Mouse (Mus musculus): Measurements from ENCODE around the gene Spx. TPM values are rescaled to one million over a fixed set of nuclear protein-coding genes. Genes with fewer than 3 reads are reported as not detected.

Spx gene
- 0.19 TPM for polyA plus RNA-seq (2012; fragmentation: generic; extraction: Trizol)

DNA sequence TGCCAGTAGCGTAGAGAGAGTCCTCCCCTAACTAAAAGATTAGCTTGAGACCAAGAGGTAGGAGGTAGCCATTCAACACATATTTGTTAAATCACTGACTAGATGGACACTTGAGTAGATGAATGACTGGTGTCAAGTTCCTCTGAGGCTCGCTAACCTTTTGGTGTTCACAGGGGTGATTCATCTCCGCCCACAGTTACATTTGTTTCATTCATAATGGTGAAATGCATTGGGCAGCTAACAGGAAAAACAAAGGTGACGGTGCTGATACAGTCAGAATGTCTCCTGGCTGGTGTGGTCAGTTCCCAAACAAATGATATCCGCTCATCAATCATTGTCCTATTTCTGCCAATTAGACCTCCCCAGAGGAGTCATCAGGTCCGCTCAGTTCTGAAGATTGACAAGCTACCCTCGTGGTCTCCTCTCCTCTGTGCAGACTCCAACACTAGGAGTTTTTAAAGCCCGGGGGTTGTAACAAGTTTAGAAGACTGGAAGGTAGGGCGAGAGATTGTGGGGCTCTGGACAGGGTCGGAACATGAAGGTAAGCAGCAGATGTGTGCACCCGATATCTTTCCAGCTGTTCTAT, at the start of gene Spx:
TSS of gene Spx (plus strand) at position 536 of the 586 bp plus-strand sequence.
- Histone ChIP-seq H3K4me2 (ENCODE audit: low read depth) (no peak within 1 kb of the TSS), H3K4me3 (no peak within 1 kb of the TSS), H3K36me3 (ENCODE audit: control insufficient read depth, insufficient read depth) (no peaks in the 10 kb centered on the region), H3K79me2 (ENCODE audit: control insufficient read depth, insufficient read depth) (no peaks in the 10 kb centered on the region), H3K27me3 (ENCODE audit: control insufficient read depth, insufficient read depth, insufficient read length) (no peaks in the 10 kb centered on the region), H3ac (ENCODE audit: control insufficient read depth, insufficient read length) (no peak within 1 kb of the TSS)
- TF ChIP-seq POLR2A (IDR thresholded peaks at IDR 0.05; ENCODE audit: insufficient read length, low read depth) = no peak
- TF ChIP-seq TCF3 (IDR thresholded peaks at IDR 0.05; ENCODE audit: insufficient read length, low read depth) = no peak
- TF ChIP-seq E2F4 (IDR thresholded peaks at IDR 0.05; ENCODE audit: insufficient read depth) = no peak
- no peak for TF ChIP-seq REST (IDR thresholded peaks at IDR 0.05; ENCODE audit: insufficient read depth, insufficient read length)
- TF ChIP-seq MAX (IDR thresholded peaks at IDR 0.05; ENCODE audit: low read depth) = no peak
- TF ChIP-seq POLR2AphosphoS2 (IDR thresholded peaks at IDR 0.05; ENCODE audit: insufficient read length, low read depth) = no peak
- no peak for TF ChIP-seq CEBPB (IDR thresholded peaks at IDR 0.05; ENCODE audit: insufficient read depth, poor library complexity, severe bottlenecking)
- no peak for TF ChIP-seq MYOD1 (IDR thresholded peaks at IDR 0.05; ENCODE audit: control insufficient read depth in 1 of 3, insufficient read length in 2 of 3, low read depth in 2 of 3)
- TF ChIP-seq SRF (IDR thresholded peaks at IDR 0.05; ENCODE audit: control insufficient read depth, insufficient read length, low read depth) = no peak
- no peak for TF ChIP-seq MYOG (IDR thresholded peaks at IDR 0.05; ENCODE audit: control insufficient read depth in 1 of 3, insufficient read depth in 1 of 3, insufficient read length in 2 of 3, low read depth in 2 of 3)
- TF ChIP-seq TCF12 (IDR thresholded peaks at IDR 0.05; ENCODE audit: insufficient read depth, poor library complexity, severe bottlenecking) = no peak
- no peak for TF ChIP-seq USF1 (IDR thresholded peaks at IDR 0.05; ENCODE audit: low read depth)

DNA sequence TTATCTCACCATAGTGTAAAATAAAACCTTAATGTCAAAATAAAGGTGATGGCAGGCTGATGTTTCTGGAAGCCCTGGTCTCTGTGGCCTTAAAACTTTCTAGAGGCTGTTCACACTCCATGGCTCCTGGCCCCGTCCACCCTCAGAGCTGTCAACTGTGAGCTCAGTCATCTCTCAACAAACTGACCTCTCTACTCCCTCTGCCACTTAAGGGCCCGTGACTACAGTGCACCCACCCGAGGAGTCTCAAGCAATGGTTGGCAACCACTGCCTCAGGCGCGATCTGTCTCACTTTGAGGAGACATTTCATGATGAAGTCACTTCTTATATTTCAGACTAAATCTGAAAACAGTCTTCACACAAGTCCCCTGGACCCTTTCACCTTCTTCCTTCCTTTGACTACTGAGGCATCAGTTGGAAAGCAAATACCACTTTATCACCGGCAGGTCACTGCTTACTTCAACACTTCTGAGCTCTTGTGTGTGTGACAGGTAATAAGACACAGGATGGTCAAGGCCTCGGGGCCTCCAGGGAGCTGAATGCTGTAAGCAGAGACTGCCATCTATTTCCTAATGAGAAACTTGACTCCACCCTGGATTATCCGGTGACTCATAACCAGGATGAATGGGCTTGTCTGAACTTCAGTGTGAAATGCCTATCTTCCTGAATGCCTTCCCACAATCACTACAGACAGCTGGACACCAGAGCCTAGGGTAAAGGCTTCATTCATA, 47.3 kb upstream of the Spx start:
- TF ChIP-seq REST (IDR thresholded peaks at IDR 0.05; ENCODE audit: insufficient read depth, insufficient read length) (no peak), MYOG (IDR thresholded peaks at IDR 0.05; ENCODE audit: control insufficient read depth in 1 of 3, insufficient read depth in 1 of 3, insufficient read length in 2 of 3, low read depth in 2 of 3) (no peak), USF1 (IDR thresholded peaks at IDR 0.05; ENCODE audit: low read depth) (no peak), TCF12 (IDR thresholded peaks at IDR 0.05; ENCODE audit: insufficient read depth, poor library complexity, severe bottlenecking) (no peak), CEBPB (IDR thresholded peaks at IDR 0.05; ENCODE audit: insufficient read depth, poor library complexity, severe bottlenecking) (no peak), TCF3 (IDR thresholded peaks at IDR 0.05; ENCODE audit: insufficient read length, low read depth) (no peak), MYOD1 (IDR thresholded peaks at IDR 0.05; ENCODE audit: control insufficient read depth in 1 of 3, insufficient read length in 2 of 3, low read depth in 2 of 3) (peak in 2 of 3 experiments; percentile 36 to 49)
- Histone ChIP-seq H3K27me3 (ENCODE audit: control insufficient read depth, insufficient read depth, insufficient read length) (no peaks in the 10 kb centered on the region), H3K4me3 (no peak overlapping the region), H3K79me2 (ENCODE audit: control insufficient read depth, insufficient read depth) (no peaks in the 10 kb centered on the region), H3K4me2 (ENCODE audit: low read depth) (peak overlapping the region; percentile 36), H3K36me3 (ENCODE audit: control insufficient read depth, insufficient read depth) (peaks cover 18% of the 10 kb centered on the region), H3ac (ENCODE audit: control insufficient read depth, insufficient read length) (no peak overlapping the region)

DNA sequence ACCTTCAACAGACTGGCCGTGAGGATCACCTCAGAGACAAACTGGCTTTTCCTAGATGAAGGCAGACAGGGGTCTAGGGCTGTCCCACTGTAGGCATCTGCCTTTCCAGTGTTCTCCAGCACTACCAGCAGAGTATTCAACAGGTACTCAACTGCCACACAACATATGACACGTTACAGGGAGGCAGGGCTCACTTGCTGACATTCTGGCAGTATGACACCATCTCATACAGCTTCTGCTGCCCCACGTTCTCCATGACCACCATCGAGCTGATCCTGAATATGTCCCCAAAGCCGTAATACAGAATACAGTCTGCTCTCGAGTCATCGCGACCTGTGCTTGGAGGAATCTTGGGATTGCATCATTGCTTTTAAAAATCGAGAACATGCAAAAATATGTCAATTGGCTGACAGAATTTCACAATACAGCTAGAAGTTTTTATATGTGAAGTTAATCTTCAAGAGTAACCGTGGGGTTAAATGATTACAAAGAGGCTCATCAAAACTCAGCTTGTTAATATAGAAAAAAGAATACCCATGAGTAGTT, 46.7 kb upstream of the Spx start:
- no peak for TF ChIP-seq REST (IDR thresholded peaks at IDR 0.05; ENCODE audit: insufficient read depth, insufficient read length)
- TF ChIP-seq POLR2A (IDR thresholded peaks at IDR 0.05; ENCODE audit: insufficient read length, low read depth) = no peak
- no peak for TF ChIP-seq E2F4 (IDR thresholded peaks at IDR 0.05; ENCODE audit: insufficient read depth)
- no peak for TF ChIP-seq TCF12 (IDR thresholded peaks at IDR 0.05; ENCODE audit: insufficient read depth, poor library complexity, severe bottlenecking)
- TF ChIP-seq MYOD1 (IDR thresholded peaks at IDR 0.05; ENCODE audit: control insufficient read depth in 1 of 3, insufficient read length in 2 of 3, low read depth in 2 of 3) = no peak
- TF ChIP-seq SRF (IDR thresholded peaks at IDR 0.05; ENCODE audit: control insufficient read depth, insufficient read length, low read depth) = no peak
- TF ChIP-seq CEBPB (IDR thresholded peaks at IDR 0.05; ENCODE audit: insufficient read depth, poor library complexity, severe bottlenecking) = peak; percentile 57
- no peak for TF ChIP-seq MYOG (IDR thresholded peaks at IDR 0.05; ENCODE audit: control insufficient read depth in 1 of 3, insufficient read depth in 1 of 3, insufficient read length in 2 of 3, low read depth in 2 of 3)
- H3K27me3 ChIP-seq (ENCODE audit: control insufficient read depth, insufficient read depth, insufficient read length) = no peaks in the 10 kb centered on the region
- peak overlapping the region; percentile 33 for H3K4me2 ChIP-seq (ENCODE audit: low read depth)
- H3K36me3 ChIP-seq (ENCODE audit: control insufficient read depth, insufficient read depth) = peaks cover 12% of the 10 kb centered on the region
- no peaks in the 10 kb centered on the region for H3K79me2 ChIP-seq (ENCODE audit: control insufficient read depth, insufficient read depth)
- H3ac ChIP-seq (ENCODE audit: control insufficient read depth, insufficient read length) = no peak overlapping the region
- no peak overlapping the region for H3K4me3 ChIP-seq

DNA sequence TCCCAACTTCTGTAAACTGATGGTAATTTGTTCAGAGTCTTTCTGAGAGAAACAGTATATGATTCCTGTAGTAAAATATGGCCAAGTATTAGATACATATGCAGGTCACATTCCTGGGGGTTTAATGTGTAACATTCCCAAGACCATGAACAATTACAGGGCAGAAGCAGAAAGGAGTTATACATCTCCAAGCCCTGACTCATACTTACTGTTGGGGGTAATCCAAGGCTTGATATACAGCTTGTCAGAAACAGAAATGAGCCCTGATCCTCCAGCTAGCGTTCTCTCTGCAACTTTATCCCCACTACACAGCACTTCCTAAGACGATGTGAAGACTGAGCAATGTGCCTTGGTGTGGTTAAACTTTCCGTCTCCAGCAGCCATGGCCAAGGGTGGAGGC, 45.7 kb upstream of the Spx start:
- Histone ChIP-seq H3ac (ENCODE audit: control insufficient read depth, insufficient read length) (no peak overlapping the region), H3K36me3 (ENCODE audit: control insufficient read depth, insufficient read depth) (peaks cover 5% of the 10 kb centered on the region), H3K79me2 (ENCODE audit: control insufficient read depth, insufficient read depth) (no peaks in the 10 kb centered on the region), H3K4me2 (ENCODE audit: low read depth) (no peak overlapping the region), H3K27me3 (ENCODE audit: control insufficient read depth, insufficient read depth, insufficient read length) (no peaks in the 10 kb centered on the region), H3K4me3 (no peak overlapping the region)
- TF ChIP-seq USF1 (IDR thresholded peaks at IDR 0.05; ENCODE audit: low read depth) (no peak), POLR2A (IDR thresholded peaks at IDR 0.05; ENCODE audit: insufficient read length, low read depth) (no peak), SRF (IDR thresholded peaks at IDR 0.05; ENCODE audit: control insufficient read depth, insufficient read length, low read depth) (no peak)

DNA sequence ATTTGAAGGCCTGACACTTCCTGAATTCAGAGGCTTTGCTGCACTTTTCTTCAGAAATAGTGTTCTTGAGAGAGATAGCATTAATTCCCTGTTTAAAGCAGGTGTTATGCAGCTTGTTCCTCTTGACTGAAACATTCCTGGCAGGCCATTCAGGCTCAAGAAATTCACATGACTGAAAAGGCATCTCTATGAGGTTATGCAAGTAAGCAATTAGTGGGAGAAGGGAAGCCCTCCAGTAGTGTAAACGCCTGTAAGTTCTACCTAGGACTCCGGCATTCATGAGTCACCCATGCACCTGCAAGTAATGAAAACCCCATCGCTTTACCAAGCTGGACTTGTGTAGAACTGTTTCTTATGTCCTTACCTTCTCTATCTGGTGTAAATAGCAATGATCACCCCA, 43.7 kb upstream of the Spx start:
- H3K36me3 ChIP-seq (ENCODE audit: control insufficient read depth, insufficient read depth) = peaks cover 8% of the 10 kb centered on the region
- TF ChIP-seq TCF12 (IDR thresholded peaks at IDR 0.05; ENCODE audit: insufficient read depth, poor library complexity, severe bottlenecking) = no peak
- TF ChIP-seq TCF3 (IDR thresholded peaks at IDR 0.05; ENCODE audit: insufficient read length, low read depth) = no peak
- TF ChIP-seq USF1 (IDR thresholded peaks at IDR 0.05; ENCODE audit: low read depth) = no peak
- TF ChIP-seq SRF (IDR thresholded peaks at IDR 0.05; ENCODE audit: control insufficient read depth, insufficient read length, low read depth) = no peak
- no peak for TF ChIP-seq POLR2A (IDR thresholded peaks at IDR 0.05; ENCODE audit: insufficient read length, low read depth)
- TF ChIP-seq MYOG (IDR thresholded peaks at IDR 0.05; ENCODE audit: control insufficient read depth in 1 of 3, insufficient read depth in 1 of 3, insufficient read length in 2 of 3, low read depth in 2 of 3) = no peak
- TF ChIP-seq MYOD1 (IDR thresholded peaks at IDR 0.05; ENCODE audit: control insufficient read depth in 1 of 3, insufficient read length in 2 of 3, low read depth in 2 of 3) = no peak
- TF ChIP-seq REST (IDR thresholded peaks at IDR 0.05; ENCODE audit: insufficient read depth, insufficient read length) = no peak
- no peak for TF ChIP-seq CEBPB (IDR thresholded peaks at IDR 0.05; ENCODE audit: insufficient read depth, poor library complexity, severe bottlenecking)
- TF ChIP-seq E2F4 (IDR thresholded peaks at IDR 0.05; ENCODE audit: insufficient read depth) = no peak
- no peak overlapping the region for H3ac ChIP-seq (ENCODE audit: control insufficient read depth, insufficient read length)

More for the DNA sequence above, 43.7 kb upstream of the Spx start:
- Histone ChIP-seq H3K4me3 (no peak overlapping the region), H3K27me3 (ENCODE audit: control insufficient read depth, insufficient read depth, insufficient read length) (no peaks in the 10 kb centered on the region), H3K79me2 (ENCODE audit: control insufficient read depth, insufficient read depth) (no peaks in the 10 kb centered on the region), H3K4me2 (ENCODE audit: low read depth) (no peak overlapping the region)
